Mouse (Mus musculus) CH12.LX (cell line): ENCODE results near the gene Gria3.

Experiments used
- CTCF ChIP-seq, 2 experiments: IDR thresholded peaks in 1 of 2; conservative IDR thresholded peaks in 1 of 2; 2 replicates each; pipeline ENCODE4 v1.5.1; 2011 to 2012; ENCODE audit warnings: low read depth in 2 of 2, low read length in 2 of 2, improper control_type of control experiment in 1 of 2, inconsistent platforms in 1 of 2, mild to moderate bottlenecking in 1 of 2, moderate library complexity in 1 of 2
- IRF4 ChIP-seq: IDR thresholded peaks from 2 replicates; pipeline ENCODE4 v1.6.1; 2014; ENCODE audit warnings: low read depth, mild to moderate bottlenecking, inconsistent platforms, low read length, improper control_type of control experiment
- MAX ChIP-seq: IDR thresholded peaks from 2 replicates; pipeline ENCODE4 v1.6.1; 2011; ENCODE audit warnings: low read length, improper control_type of control experiment
- POLR2A ChIP-seq: IDR thresholded peaks from 2 replicates; pipeline ENCODE4 v1.6.1; 2011; ENCODE audit warnings: low read depth, mild to moderate bottlenecking, improper control_type of control experiment, low read length
- UBTF ChIP-seq: IDR thresholded peaks from 2 replicates; pipeline ENCODE4 v1.6.1; 2012; ENCODE audit warnings: low read depth, mild to moderate bottlenecking, inconsistent platforms, low read length, improper control_type of control experiment, moderate library complexity

DNA sequence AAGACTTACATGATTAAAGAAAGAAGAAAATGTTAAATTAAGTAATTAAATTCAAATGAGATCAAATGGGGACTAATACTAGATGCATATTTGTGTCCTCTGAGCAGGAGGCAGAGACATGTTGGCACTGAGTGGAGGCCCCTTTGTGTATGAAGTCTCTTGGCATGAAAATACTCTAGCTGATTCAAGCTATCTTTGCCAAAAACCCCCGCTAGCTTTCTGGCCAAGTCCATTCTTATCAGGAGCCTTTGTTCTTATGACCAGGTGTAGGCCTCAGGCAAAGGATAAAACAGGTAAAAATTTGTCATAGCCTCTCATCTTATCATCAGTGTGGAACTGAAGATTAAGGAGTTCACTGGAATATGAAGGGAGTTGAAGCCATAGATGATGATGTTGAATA, 206.5 kb downstream of the Gria3 start:
- TF ChIP-seq IRF4 (no peak), UBTF (no peak), POLR2A (no peak), CTCF (conservative IDR thresholded peaks at IDR 0.05 in 1 of 2, IDR thresholded peaks at IDR 0.05 in 1 of 2; ENCODE audit: low read depth in 2 of 2, low read length in 2 of 2) (no peak), MAX (no peak)
